Mouse (Mus musculus) midbrain, embryonic 14.5 days (tissue): ENCODE measurements at regions not wholly inside any gene's neighbourhood (a gene's known extent, or its start where the extent isn't known, plus 50 kb on each side); places are given as distances from the start of the nearest gene placed in this dataset.
A peak's percentile ranks its signal among the peaks of the same experiment; 100 is the strongest.

Source experiments
- ATAC-seq: fragments of 200-750 bp; cut with Nextera tagmentation; 2 replicates; pipeline ENCODE4 v1.8.0; 2017; ENCODE audit warnings: moderate number of reproducible peaks, moderate library complexity; ENCODE audit not compliant: low FRiP score, low TSS enrichment
- DNase-seq: peaks from one replicate; pipeline ENCODE4 v3.0.0-alpha.2; 2015
- H3K27ac ChIP-seq: fragments of 300-500 bp; sonication (generic); replicated peaks from 2 replicates; pipeline ENCODE4 v1.5.1; 2014; ENCODE audit warnings: mild to moderate bottlenecking, low read depth, low read length, moderate library complexity
- H3K27me3 ChIP-seq: fragments of 300-500 bp; sonication (generic); 2 replicates; pipeline ENCODE4 v1.6.1; 2014; ENCODE audit warnings: low read length, control low read depth, mixed read lengths; ENCODE audit not compliant: control insufficient read depth, insufficient read depth
- H3K36me3 ChIP-seq: fragments of 300-500 bp; sonication (generic); 2 replicates; pipeline ENCODE4 v1.6.1; 2014; ENCODE audit warnings: low read length, control low read depth; ENCODE audit not compliant: control insufficient read depth, insufficient read depth
- H3K4me1 ChIP-seq: fragments of 300-500 bp; sonication (generic); 2 replicates; pipeline ENCODE4 v1.6.1; 2014; ENCODE audit warnings: mild to moderate bottlenecking, antibody characterized with exemption, low read length, control low read depth; ENCODE audit not compliant: control insufficient read depth, insufficient read depth
- H3K4me2 ChIP-seq: fragments of 300-500 bp; sonication (generic); 2 replicates; pipeline ENCODE4 v1.6.1; 2014; ENCODE audit warnings: mild to moderate bottlenecking, low read length, moderate library complexity
- H3K4me3 ChIP-seq: fragments of 300-500 bp; sonication (generic); replicated peaks from 2 replicates; pipeline ENCODE4 v1.5.1; 2014; ENCODE audit warnings: low read depth, low read length
- H3K9ac ChIP-seq: fragments of 300-500 bp; sonication (generic); replicated peaks from 2 replicates; pipeline ENCODE4 v1.6.1; 2014; ENCODE audit warnings: mild to moderate bottlenecking, low read length, moderate library complexity
- H3K9me3 ChIP-seq: fragments of 300-500 bp; sonication (generic); 2 replicates; pipeline ENCODE4 v1.6.1; 2016; ENCODE audit warnings: low read length, control low read depth, mixed read lengths; ENCODE audit not compliant: control insufficient read depth
- WGBS: fragments of 180-500 bp; shearing (Covaris S2); extraction: QIAGEN DNeasy Blood & Tissue Kit; methylation state at CpG from one replicate; pipeline ENCODE4 v1.1.7; 2014; 5-methylcytosine and 5-hydroxymethylcytosine counted together

DNA sequence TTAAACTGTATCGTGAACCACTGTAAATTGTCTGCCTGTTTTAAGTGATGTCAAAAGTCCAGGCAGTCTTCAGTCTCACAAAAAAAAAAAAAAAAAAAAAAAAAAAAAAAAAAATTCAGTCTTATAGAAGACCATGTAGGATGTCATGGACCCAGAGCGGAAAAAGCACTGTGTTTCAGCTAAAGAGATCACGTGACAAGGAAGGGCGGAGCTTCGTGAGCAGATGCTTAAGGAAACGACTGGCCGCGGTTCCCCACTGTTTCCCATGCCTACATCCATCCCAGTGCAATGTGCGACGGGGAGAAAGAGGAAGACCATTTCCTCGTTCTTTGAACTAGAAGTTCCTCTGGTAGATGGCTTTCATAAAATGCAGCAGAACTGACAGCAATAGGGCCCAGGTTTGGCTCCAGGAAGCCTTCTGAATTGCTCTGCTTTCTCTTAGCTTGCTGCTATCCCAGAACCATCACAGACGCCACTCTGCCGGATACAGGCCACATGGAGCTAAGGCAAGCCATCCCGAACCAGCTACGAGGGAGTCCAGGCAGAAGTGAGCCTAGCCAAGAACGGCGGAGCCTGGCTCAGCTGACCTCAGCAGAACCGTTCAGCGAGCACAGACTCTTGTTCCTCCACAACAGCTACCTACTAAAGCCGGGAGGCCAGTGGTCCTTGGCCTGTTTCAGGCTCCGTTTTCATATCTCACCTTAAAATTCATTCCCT, 117.6 kb downstream of the Hlx start:
- no peaks in the 10 kb centered on the region for H3K27me3 ChIP-seq
- DNase-seq: no peak
- ATAC-seq: no peak
- whole genome bisulfite sequencing: 87% methylated on average over 21 of the region's 21 CpGs
- H3K27ac ChIP-seq: no peak overlapping the region
- H3K4me2 ChIP-seq: no peak overlapping the region
- H3K9ac ChIP-seq: no peak overlapping the region
- no peaks in the 10 kb centered on the region for H3K36me3 ChIP-seq
- H3K9me3 ChIP-seq: no peaks in the 10 kb centered on the region
- no peaks in the 10 kb centered on the region for H3K4me1 ChIP-seq
- no peak overlapping the region for H3K4me3 ChIP-seq

DNA sequence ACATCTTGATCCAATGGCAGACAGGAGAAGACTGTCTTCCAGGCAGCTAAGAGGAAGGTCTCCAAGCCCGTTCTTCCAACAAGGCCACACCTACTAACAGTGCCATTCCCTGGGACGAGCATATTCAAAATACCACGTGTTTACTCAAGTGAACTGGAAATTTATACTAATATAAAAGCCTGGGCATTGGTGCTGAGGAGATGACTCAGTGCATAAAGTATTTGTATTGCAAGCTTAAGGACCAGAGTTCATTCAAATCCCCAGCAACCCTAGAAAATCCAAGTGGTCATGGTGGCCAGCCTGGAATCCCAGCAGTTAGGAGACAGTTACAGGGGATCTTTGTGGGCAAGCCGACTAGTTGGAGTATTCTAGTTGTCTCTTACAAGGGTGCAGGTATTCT, 119.5 kb downstream of the Hlx start:
- ATAC-seq (no peak), DNase-seq (no peak)
- H3K4me1 ChIP-seq: no peaks in the 10 kb centered on the region
- H3K9me3 ChIP-seq: no peaks in the 10 kb centered on the region
- H3K36me3 ChIP-seq: no peaks in the 10 kb centered on the region
- no peak overlapping the region for H3K9ac ChIP-seq
- H3K4me2 ChIP-seq: no peak overlapping the region
- H3K27me3 ChIP-seq: no peaks in the 10 kb centered on the region
- 90% methylated on average over 4 of the region's 4 CpGs for WGBS
- H3K4me3 ChIP-seq: no peak overlapping the region
- H3K27ac ChIP-seq: no peak overlapping the region

DNA sequence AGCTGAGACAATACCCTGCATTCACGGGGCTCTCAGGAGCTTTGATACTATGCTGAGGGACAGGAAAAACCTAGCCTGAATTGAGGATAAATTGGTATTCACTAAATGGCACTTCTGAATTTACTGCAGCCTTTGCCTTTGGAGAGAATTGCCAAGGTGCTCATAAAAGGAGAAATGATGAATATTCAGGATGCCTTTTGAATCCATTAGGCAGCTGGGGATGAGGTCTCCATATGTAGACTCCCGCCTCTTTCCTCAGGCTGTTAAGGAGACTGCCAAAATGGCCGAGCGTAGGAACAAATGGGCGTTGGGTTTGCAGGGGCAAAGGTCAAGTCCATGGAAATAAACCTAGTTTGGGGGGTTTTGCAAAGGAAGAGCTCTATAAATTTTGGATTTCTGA, 123.5 kb downstream of the Hlx start:
- Histone ChIP-seq H3K27me3 (no peaks in the 10 kb centered on the region), H3K9me3 (no peaks in the 10 kb centered on the region), H3K36me3 (no peaks in the 10 kb centered on the region), H3K9ac (no peak overlapping the region), H3K4me3 (no peak overlapping the region), H3K27ac (no peak overlapping the region), H3K4me1 (no peaks in the 10 kb centered on the region), H3K4me2 (no peak overlapping the region)
- ATAC-seq (no peak), DNase-seq (peak; percentile 6)
- WGBS: 45% methylated on average over 5 of the region's 5 CpGs

DNA sequence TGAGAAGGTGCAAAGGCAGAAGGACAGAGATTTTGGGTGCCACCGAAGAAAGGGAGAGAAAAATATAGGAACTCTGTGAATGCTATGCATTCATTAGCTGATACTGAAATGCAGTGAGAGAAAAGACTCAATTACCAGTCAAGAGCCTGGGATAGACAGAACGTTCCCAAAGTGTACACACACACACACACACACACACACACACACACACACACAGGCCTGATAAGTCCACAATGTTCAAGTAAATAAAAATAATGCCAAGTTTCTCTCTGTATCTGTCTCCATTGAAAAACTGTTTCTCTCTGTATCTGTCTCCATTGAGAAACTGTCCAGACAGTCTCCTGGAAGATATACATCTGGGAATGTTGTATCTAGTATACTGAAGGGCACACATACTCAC, 124.1 kb downstream of the Hlx start:
- no peaks in the 10 kb centered on the region for H3K4me1 ChIP-seq
- no peak overlapping the region for H3K4me3 ChIP-seq
- no peaks in the 10 kb centered on the region for H3K9me3 ChIP-seq
- WGBS: 81% methylated on average over 2 of the region's 2 CpGs
- no peaks in the 10 kb centered on the region for H3K36me3 ChIP-seq
- H3K4me2 ChIP-seq: no peak overlapping the region
- no peaks in the 10 kb centered on the region for H3K27me3 ChIP-seq
- no peak for ATAC-seq
- H3K9ac ChIP-seq: no peak overlapping the region
- no peak for DNase-seq
- H3K27ac ChIP-seq: no peak overlapping the region

DNA sequence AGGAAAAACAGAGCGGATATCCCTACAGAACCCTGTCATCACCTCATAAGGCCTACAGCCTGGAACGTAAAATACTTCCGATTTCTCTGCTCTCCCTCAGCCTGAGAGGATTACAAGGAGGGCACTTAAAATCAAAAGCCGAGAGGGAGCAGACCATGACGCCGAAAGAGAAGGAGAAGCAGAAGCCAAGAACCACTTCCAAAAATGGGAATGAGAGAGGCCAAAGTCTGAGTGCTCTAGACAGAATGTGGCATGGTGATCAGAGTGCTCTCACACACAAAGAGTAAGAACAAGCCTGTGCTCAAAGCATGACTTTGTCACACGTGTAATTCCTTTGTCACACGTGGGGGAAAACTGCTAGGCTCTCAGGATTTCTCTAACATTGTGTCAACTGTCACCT, 125.9 kb downstream of the Hlx start:
- H3K4me2 ChIP-seq: no peak overlapping the region
- H3K9ac ChIP-seq: no peak overlapping the region
- no peaks in the 10 kb centered on the region for H3K27me3 ChIP-seq
- H3K4me1 ChIP-seq: no peaks in the 10 kb centered on the region
- H3K36me3 ChIP-seq: no peaks in the 10 kb centered on the region
- no peak overlapping the region for H3K27ac ChIP-seq
- no peak for ATAC-seq
- no peak overlapping the region for H3K4me3 ChIP-seq
- 82% methylated on average over 8 of the region's 8 CpGs for WGBS
- DNase-seq: no peak
- H3K9me3 ChIP-seq: no peaks in the 10 kb centered on the region

DNA sequence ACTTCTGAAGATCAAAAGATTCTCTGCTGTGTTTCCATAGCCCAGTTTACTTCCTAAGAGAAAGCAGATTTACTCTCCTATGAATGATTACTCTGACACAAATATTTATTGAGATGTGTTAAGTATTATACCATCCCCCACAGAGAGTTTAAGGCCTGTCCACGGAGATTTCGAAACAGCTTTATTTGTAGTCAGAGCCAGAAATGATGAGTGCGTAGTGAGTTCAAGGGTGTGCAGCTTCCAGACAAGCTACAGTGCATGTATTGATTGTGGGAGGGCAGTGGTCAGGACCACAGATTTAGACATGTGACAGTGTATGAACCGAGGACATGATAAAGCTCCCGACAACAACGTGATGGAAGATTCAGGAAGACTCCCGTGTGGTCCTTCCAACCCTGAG, 126.8 kb downstream of the Hlx start:
- Histone ChIP-seq H3K9me3 (no peaks in the 10 kb centered on the region), H3K4me1 (no peaks in the 10 kb centered on the region), H3K9ac (no peak overlapping the region), H3K36me3 (no peaks in the 10 kb centered on the region), H3K4me3 (no peak overlapping the region), H3K27me3 (no peaks in the 10 kb centered on the region), H3K27ac (no peak overlapping the region), H3K4me2 (no peak overlapping the region)
- DNase-seq (no peak), ATAC-seq (no peak)
- WGBS: 89% methylated on average over 7 of the region's 7 CpGs

DNA sequence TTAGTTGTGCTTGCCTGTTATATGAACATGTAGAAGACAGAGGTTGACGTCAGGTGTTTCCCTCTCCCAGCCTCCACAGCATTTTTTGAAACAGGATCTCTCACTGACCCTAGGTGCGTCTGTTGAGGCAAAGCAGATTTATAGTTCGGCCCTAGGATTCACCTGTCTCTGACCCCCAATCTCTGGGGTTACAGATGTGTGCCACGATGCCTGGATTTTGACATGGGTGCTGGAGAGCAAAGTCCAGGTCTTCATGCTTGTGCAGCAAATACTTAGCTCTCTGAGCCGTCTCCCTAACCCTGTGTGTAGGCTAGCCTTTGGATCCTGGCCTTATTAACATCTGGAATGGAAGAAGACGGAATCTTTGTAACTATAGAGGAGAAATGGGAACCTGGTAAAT, 129.3 kb downstream of the Hlx start:
- 90% methylated on average over 6 of the region's 6 CpGs for WGBS

DNA sequence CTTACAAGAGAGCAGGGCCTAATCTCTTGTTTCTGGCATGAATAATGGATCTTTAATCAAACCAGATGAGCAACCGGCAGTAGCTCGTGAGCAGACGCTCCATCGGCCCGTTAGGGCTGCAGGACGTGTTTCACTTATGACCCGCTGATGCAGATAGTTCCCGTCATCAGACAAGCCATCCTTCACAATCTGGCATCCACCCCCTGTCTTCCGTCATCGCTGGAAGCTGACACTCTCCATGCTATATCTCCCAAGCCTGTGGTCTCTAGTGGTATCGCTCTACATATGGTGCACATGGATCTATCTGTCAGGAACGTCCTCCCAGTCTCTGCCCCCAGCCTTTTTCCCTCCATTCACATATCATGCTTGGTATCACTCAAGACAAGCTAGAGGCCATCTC, 137.0 kb downstream of the Hlx start:
- H3K9me3 ChIP-seq: no peaks in the 10 kb centered on the region
- DNase-seq: no peak
- H3K27ac ChIP-seq: no peak overlapping the region
- H3K4me2 ChIP-seq: no peak overlapping the region
- no peaks in the 10 kb centered on the region for H3K4me1 ChIP-seq
- no peak overlapping the region for H3K4me3 ChIP-seq
- no peak for ATAC-seq
- H3K36me3 ChIP-seq: no peaks in the 10 kb centered on the region
- H3K9ac ChIP-seq: no peak overlapping the region
- WGBS: 88% methylated on average over 12 of the region's 12 CpGs
- no peaks in the 10 kb centered on the region for H3K27me3 ChIP-seq

More for the DNA sequence above, 129.3 kb downstream of the Hlx start:
- Histone ChIP-seq H3K4me2 (no peak overlapping the region), H3K27me3 (no peaks in the 10 kb centered on the region), H3K36me3 (no peaks in the 10 kb centered on the region), H3K4me1 (no peaks in the 10 kb centered on the region), H3K9ac (no peak overlapping the region), H3K4me3 (no peak overlapping the region), H3K27ac (no peak overlapping the region), H3K9me3 (no peaks in the 10 kb centered on the region)
- DNase-seq (no peak), ATAC-seq (no peak)

DNA sequence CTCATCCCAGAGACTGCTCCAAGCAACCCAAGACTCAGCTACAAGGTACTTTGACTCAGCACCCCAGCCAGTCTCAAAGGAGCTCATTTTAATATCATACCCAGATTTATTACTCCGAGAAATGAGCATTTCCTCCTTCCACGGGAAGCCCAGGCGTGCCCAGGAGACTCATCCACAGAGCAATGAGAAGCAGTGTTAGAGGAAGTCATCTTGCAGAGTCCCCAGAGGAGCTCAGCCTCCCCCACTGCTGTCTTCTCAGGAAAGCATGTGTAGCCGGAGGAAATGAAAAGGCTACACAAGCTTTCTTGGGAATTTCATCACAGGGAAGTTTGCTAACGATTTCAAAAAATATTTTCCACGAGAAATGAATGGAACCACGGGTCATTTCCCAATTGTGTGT, 141.8 kb downstream of the Hlx start:
- Histone ChIP-seq H3K4me3 (no peak overlapping the region), H3K9me3 (no peaks in the 10 kb centered on the region), H3K27me3 (no peaks in the 10 kb centered on the region), H3K4me2 (no peak overlapping the region), H3K36me3 (no peaks in the 10 kb centered on the region), H3K9ac (no peak overlapping the region), H3K27ac (no peak overlapping the region), H3K4me1 (no peaks in the 10 kb centered on the region)
- 79% methylated on average over 7 of the region's 7 CpGs for whole genome bisulfite sequencing
- DNase-seq (no peak), ATAC-seq (no peak)
